Mouse (Mus musculus) olfactory bulb, adult 2 months (tissue): ENCODE results near the gene Pitx2. TPM values are rescaled to one million over a fixed set of nuclear protein-coding genes. Genes with fewer than 3 reads are reported as not detected.

Source experiments
- H3K27ac ChIP-seq: fragments of 200-500 bp; 2 replicates; pipeline ENCODE4 v1.5.1; 2012; ENCODE audit warnings: low read depth, low read length; ENCODE audit not compliant: insufficient read depth
- H3K4me1 ChIP-seq: fragments of 200-500 bp; 2 replicates; pipeline ENCODE4 v1.6.1; 2012; ENCODE audit warnings: low read length; ENCODE audit not compliant: control insufficient read depth, insufficient read depth
- H3K4me3 ChIP-seq: fragments of 200-500 bp; 2 replicates; pipeline ENCODE4 v1.5.1; 2012; ENCODE audit warnings: mild to moderate bottlenecking, low read depth, low read length, moderate library complexity; ENCODE audit not compliant: insufficient read depth
- CTCF ChIP-seq: fragments of 200-500 bp; IDR thresholded peaks from 2 replicates; pipeline ENCODE4 v1.5.1; 2012; ENCODE audit warnings: low read depth, mild to moderate bottlenecking, low read length, moderate library complexity; ENCODE audit not compliant: insufficient read depth
- POLR2A ChIP-seq: fragments of 200-500 bp; IDR thresholded peaks from 2 replicates; pipeline ENCODE4 v1.6.1; 2012; ENCODE audit warnings: mild to moderate bottlenecking, low read depth, low read length, moderate library complexity; ENCODE audit not compliant: insufficient read depth
- whole genome bisulfite sequencing: fragments of 180-500 bp; shearing (Covaris S2); methylation state at CpG from one replicate; pipeline ENCODE4 v1.1.7; 2018; 5-methylcytosine and 5-hydroxymethylcytosine counted together
- polyA plus RNA-seq: library from polyadenylated mRNA; stranded (reverse); fragments of >200 nt; gene quantifications from 2 replicates; pipeline ENCODE4 v1.2.4, GENCODE M21; 2012; ENCODE audit warnings: low replicate concordance; ENCODE audit not compliant: missing spikeins, insufficient read depth, insufficient read length

The Pitx2 gene
- polyA plus RNA-seq: not detected in 2 replicates

- H3K4me1 ChIP-seq: peaks cover 12% of the 10 kb centered on the region
- no peak within 1 kb of the TSS for H3K27ac ChIP-seq
- 2% methylated on average over 60 of the region's 60 CpGs for WGBS
- H3K4me3 ChIP-seq: no peak within 1 kb of the TSS
- TF ChIP-seq POLR2A: no peak
- no peak for TF ChIP-seq CTCF
Measured at GRCm38 (mm10) chr3:129199609-129200500, at the start of gene Pitx2. Gene Pitx2 (plus strand): TSS chr3:129199878.

GRCm38 (mm10) chr3:129150001-129150400 is 49.7 kb upstream of the Pitx2 start:
- TF ChIP-seq POLR2A (no peak), CTCF (no peak)
- Histone ChIP-seq H3K4me3 (no peak overlapping the region), H3K4me1 (no peaks in the 10 kb centered on the region), H3K27ac (no peak overlapping the region)
- WGBS: 95% methylated on average over 2 of the region's 2 CpGs

- Histone ChIP-seq H3K4me1 (no peaks in the 10 kb centered on the region), H3K4me3 (no peak overlapping the region), H3K27ac (no peak overlapping the region)
- TF ChIP-seq POLR2A (no peak), CTCF (no peak)
- 67% methylated on average over 8 of the region's 8 CpGs for WGBS
Measured at GRCm38 (mm10) chr3:129151096-129151685, 48.5 kb upstream of the Pitx2 start.

GRCm38 (mm10) chr3:129158812-129159370 is 40.8 kb upstream of the Pitx2 start:
- Histone ChIP-seq H3K4me1 (peaks cover 3% of the 10 kb centered on the region; the same call in 1 of the 2 replicates), H3K27ac (no peak overlapping the region), H3K4me3 (no peak overlapping the region)
- 80% methylated on average over 9 of the region's 9 CpGs for WGBS
- TF ChIP-seq CTCF (no peak), POLR2A (no peak)

GRCm38 (mm10) chr3:129161333-129162035 is 38.2 kb upstream of the Pitx2 start:
- H3K4me3 ChIP-seq: no peak overlapping the region
- TF ChIP-seq CTCF: no peak
- no peak for TF ChIP-seq POLR2A
- peaks cover 3% of the 10 kb centered on the region; the same call in 1 of the 2 replicates for H3K4me1 ChIP-seq
- H3K27ac ChIP-seq: 0 out of 2 replicates have a peak overlapping the region, but pooled peaks have one; percentile 14
- WGBS: 52% methylated on average over 11 of the region's 11 CpGs

GRCm38 (mm10) chr3:129164246-129164645 is 35.4 kb upstream of the Pitx2 start:
- TF ChIP-seq CTCF (no peak), POLR2A (no peak)
- no peak overlapping the region for H3K27ac ChIP-seq
- H3K4me1 ChIP-seq: peaks cover 3% of the 10 kb centered on the region; the same call in 1 of the 2 replicates
- no peak overlapping the region for H3K4me3 ChIP-seq
- WGBS: 92% methylated on average over 1 of the region's 1 CpGs

- no peak for TF ChIP-seq CTCF
- TF ChIP-seq POLR2A: no peak
- no peak overlapping the region for H3K27ac ChIP-seq
- H3K4me3 ChIP-seq: no peak overlapping the region
- peaks cover 3% of the 10 kb centered on the region; the same call in 1 of the 2 replicates for H3K4me1 ChIP-seq
- WGBS: 74% methylated on average over 8 of the region's 8 CpGs
Measured at GRCm38 (mm10) chr3:129165715-129166114, 34.0 kb upstream of the Pitx2 start.

GRCm38 (mm10) chr3:129166684-129167083 is 33.0 kb upstream of the Pitx2 start:
- no peak for TF ChIP-seq POLR2A
- TF ChIP-seq CTCF: no peak
- H3K4me1 ChIP-seq: peaks cover under 1% of the 10 kb centered on the region; the same call in 1 of the 2 replicates
- no peak overlapping the region for H3K4me3 ChIP-seq
- no peak overlapping the region for H3K27ac ChIP-seq
- WGBS: 38% methylated on average over 6 of the region's 6 CpGs
